ENCODE assay signal across 8 mouse cellular contexts in the genomic region with DNA sequence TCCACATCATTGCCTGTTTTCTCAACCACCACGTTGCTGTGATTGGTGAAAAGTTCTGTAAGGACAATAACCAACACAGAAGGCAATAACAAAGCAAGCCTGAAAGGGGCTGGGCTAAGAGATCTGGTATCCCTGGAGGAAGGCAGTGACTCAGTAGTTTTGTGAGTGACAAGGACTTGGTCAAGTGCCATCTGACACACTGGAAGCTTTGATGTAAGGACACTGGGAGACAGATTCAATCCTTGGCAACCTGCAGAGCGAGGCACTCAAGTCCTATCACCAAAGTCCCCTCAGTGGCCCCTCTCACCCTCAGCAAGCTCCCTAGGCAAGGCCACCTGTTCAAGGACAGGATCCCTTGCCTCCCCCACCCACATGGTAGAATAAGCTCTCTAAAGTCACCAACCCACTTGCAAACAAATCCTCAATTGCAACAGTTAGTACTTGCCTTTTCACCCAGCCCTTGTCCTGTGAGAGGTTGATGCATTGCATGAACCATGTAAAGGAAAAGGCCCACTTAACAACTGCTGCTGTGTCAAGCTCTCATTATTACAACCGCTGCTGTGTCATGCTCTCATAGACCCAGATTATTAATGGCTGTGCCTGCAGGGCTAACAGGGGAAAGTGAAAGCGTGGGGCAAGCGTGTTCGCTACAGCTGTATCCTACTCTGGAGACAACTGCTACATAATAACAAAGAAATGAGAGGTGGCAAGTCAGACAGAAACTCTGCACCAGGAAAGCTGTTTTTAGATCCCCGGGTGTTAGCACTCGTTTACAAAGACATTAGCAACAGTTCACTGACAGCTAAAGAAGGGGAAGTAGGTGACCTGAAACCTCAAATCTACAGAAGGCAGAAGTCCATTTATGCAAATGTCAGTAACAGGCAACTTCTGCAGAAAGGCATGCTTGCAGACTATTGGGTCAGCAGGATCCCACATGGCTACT. TPM values are rescaled to one million over a fixed set of nuclear protein-coding genes. Genes with fewer than 3 reads are reported as not detected.
DNase-seq lines count a peak whose midpoint lies in the region; ATAC-seq and TF ChIP-seq lines count a peak whose summit lies in the region.

No protein-coding gene starts in this region.

- peak overlapping the region; percentile 21; the same call in 1 of the 2 replicates for H3K4me2 ChIP-seq in limb, embryonic 14.5 days (replicated peaks; ENCODE audit: low read depth, low read length, severe bottlenecking)
- H3K4me2 ChIP-seq in forebrain, embryonic 15.5 days (replicated peaks), result no peak overlapping the region

- peak; percentile 85 for DNase-seq in adrenal gland, adult 8-10 months
- peak; percentile 33 for DNase-seq in hindbrain, embryonic 10.5 days (ENCODE audit: low spot score)
- peak; percentile 19 for DNase-seq in limb, embryonic 14.5 days (ENCODE audit: low spot score)
- no peak for DNase-seq in left cerebral cortex, adult 11 months (ENCODE audit: low spot score)
- no peak for DNase-seq in layer of hippocampus, adult 11-12 months (ENCODE audit: low spot score)

- peak; percentile 87 for ATAC-seq in CD4-positive, CD25-positive, alpha-beta regulatory T cell, adult 4 months
- ATAC-seq in limb, embryonic 14.5 days (ENCODE audit: low FRiP score, low read depth), result no peak
- peak; percentile 91 for ATAC-seq in monocyte, adult 5-6 weeks (replicated peaks; ENCODE audit: insufficient number of reproducible peaks, low FRiP score, low TSS enrichment, poor library complexity, severe bottlenecking)
- ATAC-seq in forebrain, embryonic 15.5 days (replicated peaks), result no peak

- no peak for TF ChIP-seq POLR2A in limb, embryonic 14.5 days (IDR thresholded peaks at IDR 0.05; ENCODE audit: borderline replicate concordance, extremely low read depth, insufficient read depth, insufficient read length)

- 56% methylated on average over 8 of the region's 8 CpGs for WGBS in hindbrain, embryonic 10.5 days
- 29% methylated on average over 8 of the region's 8 CpGs for WGBS in limb, embryonic 14.5 days
- 20% methylated on average over 8 of the region's 8 CpGs for WGBS in forebrain, embryonic 15.5 days

- no peaks in the 10 kb centered on the region for H3K9me3 ChIP-seq in hindbrain, embryonic 10.5 days
- H3K9me3 ChIP-seq in limb, embryonic 14.5 days (ENCODE audit: control insufficient read depth, low read length), result no peaks in the 10 kb centered on the region
- no peaks in the 10 kb centered on the region for H3K9me3 ChIP-seq in forebrain, embryonic 15.5 days

- H3K9ac ChIP-seq in limb, embryonic 14.5 days (ENCODE audit: low read depth, low read length, severe bottlenecking), result no peak overlapping the region
- H3K9ac ChIP-seq in forebrain, embryonic 15.5 days (replicated peaks), result no peak overlapping the region

- no peaks in the 10 kb centered on the region for H3K27me3 ChIP-seq in hindbrain, embryonic 10.5 days (ENCODE audit: insufficient read depth, poor library complexity, severe bottlenecking)
- no peaks in the 10 kb centered on the region for H3K27me3 ChIP-seq in limb, embryonic 14.5 days (ENCODE audit: control insufficient read depth, insufficient read depth, low read length)
- H3K27me3 ChIP-seq in forebrain, embryonic 15.5 days, result no peaks in the 10 kb centered on the region

- no peaks in the 10 kb centered on the region for H3K36me3 ChIP-seq in hindbrain, embryonic 10.5 days
- no peaks in the 10 kb centered on the region for H3K36me3 ChIP-seq in limb, embryonic 14.5 days (ENCODE audit: control insufficient read depth, insufficient read depth, low read length)
- H3K36me3 ChIP-seq in forebrain, embryonic 15.5 days, result no peaks in the 10 kb centered on the region

- peaks cover 37% of the 10 kb centered on the region for H3K4me1 ChIP-seq in hindbrain, embryonic 10.5 days (replicated peaks)
- H3K4me1 ChIP-seq in limb, embryonic 14.5 days (ENCODE audit: control insufficient read depth, insufficient read depth, low read length), result peaks cover 16% of the 10 kb centered on the region
- peaks cover 19% of the 10 kb centered on the region for H3K4me1 ChIP-seq in forebrain, embryonic 15.5 days

- H3K4me3 ChIP-seq in hindbrain, embryonic 10.5 days, result no peak overlapping the region
- no peak overlapping the region for H3K4me3 ChIP-seq in limb, embryonic 14.5 days (replicated peaks; ENCODE audit: low read length)
- H3K4me3 ChIP-seq in forebrain, embryonic 15.5 days, result no peak overlapping the region

- H3K27ac ChIP-seq in hindbrain, embryonic 10.5 days, result peak overlapping the region; percentile 51; the same call in 1 of the 2 replicates
- H3K27ac ChIP-seq in limb, embryonic 14.5 days (replicated peaks; ENCODE audit: low read depth, low read length), result 0 out of 2 replicates have a peak overlapping the region, but pooled peaks have one; percentile 19
- H3K27ac ChIP-seq in forebrain, embryonic 15.5 days (replicated peaks), result no peak overlapping the region

RNA-seq across cellular contexts. Expression of a gene that starts 18.1 kb away (rescaled TPM):
- 1 to 10 TPM; 2.9 to 3.7 TPM for polyA plus RNA-seq in CD4-positive, CD25-positive, alpha-beta regulatory T cell, adult 4 months (2017; shearing (Covaris generic))
- total RNA-seq in adrenal gland, adult 8-10 months (2022), result 1 to 10 TPM; 5.7 to 9.3 (median 7.5) TPM
- 8.1 and 8.9 TPM in 2 replicates for polyA plus RNA-seq in hindbrain, embryonic 10.5 days (2016; fragmentation: Nextera tagmentation; extraction: Ambion mirVana)
- polyA plus RNA-seq in limb, embryonic 14.5 days (2012; rRNA removed), result 10.0 and 15.5 TPM in 2 replicates
- polyA plus RNA-seq in limb, embryonic 14.5 days (2014; fragmentation: Nextera tagmentation; extraction: Ambion mirVana), result 12.6 and 14.7 TPM in 2 replicates
- total RNA-seq in monocyte, adult 5-6 weeks (2017), result 0.85 to 3.6 TPM (median 1.7 TPM) in 3 replicates
- 2.0 and 2.7 TPM in 2 replicates for polyA plus RNA-seq in forebrain, embryonic 15.5 days (2015; fragmentation: Nextera tagmentation; extraction: Ambion mirVana)

Comparison
In these comparisons a context has a peak if more than half of its experiments do, and no peak if none do; other contexts are left out.
1. ATAC-seq: peak in CD4-positive, CD25-positive, alpha-beta regulatory T cell, adult 4 months (single experiment) and monocyte, adult 5-6 weeks (single experiment); none in limb, embryonic 14.5 days (single experiment) and forebrain, embryonic 15.5 days (single experiment).
2. DNase-seq: peak in adrenal gland, adult 8-10 months (single experiment), hindbrain, embryonic 10.5 days (single experiment) and limb, embryonic 14.5 days (single experiment); none in left cerebral cortex, adult 11 months (single experiment) and layer of hippocampus, adult 11-12 months (single experiment).